Mouse (Mus musculus) ES-Bruce4 (cell line): Measurements from ENCODE around the gene Tenm2.

Source experiments
- CTCF ChIP-seq: IDR thresholded peaks from one replicate; pipeline ENCODE4 v1.8.1; 2011; ENCODE audit warnings: low read depth, low read length
- EP300 ChIP-seq: IDR thresholded peaks from 2 replicates; pipeline ENCODE4 v1.6.1; 2011; ENCODE audit warnings: low read depth, low read length; ENCODE audit not compliant: insufficient read depth
- POLR2A ChIP-seq: IDR thresholded peaks from one replicate; pipeline ENCODE4 v1.8.1; 2011; ENCODE audit warnings: low read length; ENCODE audit not compliant: insufficient read depth

- TF ChIP-seq CTCF (no peak), POLR2A (no peak), EP300 (no peak)
Observed at GRCm38 (mm10) chr11:36990895-36991294, 244.9 kb downstream of the Tenm2 start.
